Mouse (Mus musculus) left cerebral cortex, postnatal 14 days (tissue): Measurements from ENCODE around the gene Msl1. TPM values are rescaled to one million over a fixed set of nuclear protein-coding genes. Genes with fewer than 3 reads are reported as not detected.
A peak's percentile ranks its signal among the peaks of the same experiment; 100 is the strongest.

ENCODE experiments used
- DNase-seq, 2 experiments: peaks; one replicate each; pipeline ENCODE4 v3.0.0; 2021 to 2022; ENCODE audit warnings: low spot score in 2 of 2, mixed read lengths in 1 of 2
- intact Hi-C: fragments of 180-260 bp; cut with DNase I; formaldehyde crosslinking; loops from one replicate; pipeline ENCODE4 v1.15.1; 2025
- long read RNA-seq, 2 experiments: library from polyadenylated mRNA; stranded (forward); transcript quantifications; one replicate each; pipeline ENCODE4 v2.0.0; 2021
- total RNA-seq, 2 experiments: library from RNA; stranded (reverse); gene quantifications; 2 replicates each; pipeline ENCODE4 v1.2.3; 2021

Msl1 gene
- 100 to 1,000 TPM; 168 to 170 TPM for total RNA-seq
- long read RNA-seq, experiment 1, transcript Msl1-203 (3 exons, 2,091 nt) = major isoform, 15 of 22 reads
- long read RNA-seq, experiment 1, partial matches to known transcripts = 4 of 22 reads
- long read RNA-seq, experiment 1, other reads (novel, unspliced or antisense) = 1 of 22 reads
- long read RNA-seq, experiment 2, transcript Msl1-203 (3 exons, 2,091 nt) = major isoform, 17 of 29 reads
- long read RNA-seq, experiment 2, partial matches to known transcripts = 2 of 29 reads
- long read RNA-seq, experiment 2, other reads (novel, unspliced or antisense) = 9 of 29 reads

- intact Hi-C loops = no loop called here
- DNase-seq = peak in 1 of 2 experiments; percentile 88
These were observed at the start of gene Msl1 for GRCm38 (mm10) chr11:98795015-98795713. Gene Msl1 (plus strand): TSS chr11:98795516.

DNA sequence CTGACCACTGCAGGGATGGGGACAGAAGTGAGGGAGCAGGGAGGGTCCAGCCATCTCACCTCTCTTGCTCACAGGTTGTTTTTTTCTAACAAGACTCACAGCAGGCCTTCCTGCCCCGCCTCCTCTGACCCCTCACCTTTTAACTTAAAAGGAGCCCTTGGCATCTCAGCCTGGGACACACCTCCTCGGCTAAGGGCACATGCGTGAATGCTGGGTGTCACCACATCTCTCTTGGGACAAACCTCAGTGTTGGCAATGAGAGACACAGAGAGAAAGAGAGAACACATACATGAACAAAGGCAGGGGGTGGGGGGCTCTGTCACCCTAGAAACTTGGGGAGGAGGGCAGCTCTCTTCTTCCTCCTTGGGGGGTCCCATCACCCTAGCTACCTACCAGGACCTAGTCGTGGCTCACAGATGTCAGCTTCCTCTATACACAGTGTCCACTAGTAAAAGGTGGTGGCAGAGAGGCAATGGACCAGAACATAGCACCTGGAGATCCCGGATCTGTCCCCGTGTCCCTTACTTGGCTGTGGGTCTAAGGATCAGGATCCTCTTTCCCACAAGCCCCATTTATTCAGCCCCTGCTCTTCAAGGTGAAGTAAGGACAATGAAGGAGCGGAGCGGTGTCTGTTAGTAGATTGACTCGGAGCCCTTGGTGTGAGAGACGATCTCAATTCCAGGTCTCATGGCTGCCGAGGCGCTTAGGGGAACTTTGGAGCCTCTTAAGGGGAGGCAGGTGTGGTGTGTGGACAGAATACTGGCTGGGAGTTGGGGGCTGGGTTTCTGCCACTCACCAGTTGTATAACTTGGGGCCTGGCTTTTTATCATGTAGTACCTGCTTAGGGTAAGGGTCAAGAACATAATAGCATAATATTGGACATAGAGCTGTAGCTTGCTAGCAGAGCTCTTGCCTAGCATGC, 49.1 kb upstream of the Msl1 start:
- intact Hi-C loops = no loop called here
- no peak for DNase-seq

DNA sequence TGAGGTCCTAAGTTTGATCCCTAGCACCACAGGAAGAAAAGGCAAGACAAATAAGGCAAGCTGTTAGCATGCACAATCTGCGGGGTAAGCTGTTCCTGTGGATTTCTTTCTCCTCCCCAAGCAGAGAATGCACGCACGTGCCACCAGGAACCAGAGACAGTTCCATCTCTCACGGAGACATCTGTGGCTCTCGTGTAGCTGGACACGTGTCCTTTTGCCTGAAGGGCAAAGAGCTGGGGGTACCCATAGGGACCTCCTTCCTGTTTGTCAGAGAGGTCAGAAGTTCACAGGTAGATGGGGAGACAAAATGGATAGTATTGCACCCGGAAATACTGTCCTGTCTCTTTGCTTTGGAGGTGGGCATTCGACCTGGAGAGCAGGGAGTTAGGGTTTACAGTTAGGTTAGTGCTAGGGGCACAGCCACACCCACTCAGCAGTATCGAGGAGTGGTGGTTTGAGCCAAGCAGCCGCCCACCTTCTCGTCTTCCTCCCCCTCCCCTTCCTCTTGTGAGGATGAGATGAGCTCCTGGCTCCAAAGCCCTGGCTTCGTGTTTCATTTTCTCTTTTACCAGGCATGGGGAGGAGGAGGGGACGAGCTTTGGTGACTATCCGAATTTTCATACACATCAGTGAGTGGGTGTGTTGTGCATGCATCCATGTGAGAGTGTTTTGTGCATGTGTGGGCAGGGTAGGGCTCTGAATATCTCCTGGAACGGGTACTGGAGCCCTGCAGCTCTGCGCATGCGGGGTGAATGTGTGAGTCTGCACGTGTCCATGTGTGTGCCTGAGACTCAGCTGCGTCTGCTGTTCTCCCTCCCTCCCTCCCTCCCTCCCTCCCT, 48.2 kb upstream of the Msl1 start:
- DNase-seq = peak; percentile 94 to 99
- intact Hi-C loops = no loop called here

DNA sequence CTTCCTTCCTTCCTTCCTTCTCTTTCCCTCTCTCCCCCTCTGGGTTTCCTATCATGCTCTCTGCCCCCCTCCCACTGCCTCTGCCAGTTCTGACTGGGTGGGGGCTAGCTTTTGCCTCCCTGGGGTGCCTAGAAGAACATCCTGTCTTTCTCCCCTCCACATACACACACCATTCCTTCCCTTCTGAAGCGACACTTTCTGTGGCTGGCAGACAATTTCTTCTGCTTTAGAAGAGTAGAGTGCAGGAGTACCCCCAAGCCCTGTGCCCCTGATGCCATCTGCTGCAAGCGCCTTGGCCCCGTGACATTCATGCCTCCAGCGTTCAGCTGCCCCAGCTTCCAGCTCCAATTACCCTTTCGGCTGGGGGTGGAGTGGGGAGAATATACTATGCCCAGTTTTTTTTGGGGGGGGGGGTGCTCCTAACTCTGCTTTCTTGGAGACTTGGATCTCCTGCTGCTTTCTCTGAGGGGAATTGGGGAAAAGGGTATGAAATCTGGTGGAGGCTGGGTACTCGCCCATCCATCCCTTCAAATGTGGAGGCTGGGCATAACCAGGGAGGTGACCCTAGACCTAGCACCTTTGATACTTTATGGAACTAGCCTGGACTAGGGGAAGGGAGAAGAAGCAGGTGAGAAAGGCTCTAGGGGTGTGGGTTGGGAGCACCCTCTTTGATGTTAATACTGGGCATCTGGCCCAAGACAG, 47.4 kb upstream of the Msl1 start:
- intact Hi-C loops = no loop called here
- DNase-seq = no peak

- peak in 1 of 2 experiments; percentile 41 for DNase-seq
- intact Hi-C loops = no loop called here
These were observed 46.6 kb upstream of the Msl1 start for GRCm38 (mm10) chr11:98748506-98749416.

DNA sequence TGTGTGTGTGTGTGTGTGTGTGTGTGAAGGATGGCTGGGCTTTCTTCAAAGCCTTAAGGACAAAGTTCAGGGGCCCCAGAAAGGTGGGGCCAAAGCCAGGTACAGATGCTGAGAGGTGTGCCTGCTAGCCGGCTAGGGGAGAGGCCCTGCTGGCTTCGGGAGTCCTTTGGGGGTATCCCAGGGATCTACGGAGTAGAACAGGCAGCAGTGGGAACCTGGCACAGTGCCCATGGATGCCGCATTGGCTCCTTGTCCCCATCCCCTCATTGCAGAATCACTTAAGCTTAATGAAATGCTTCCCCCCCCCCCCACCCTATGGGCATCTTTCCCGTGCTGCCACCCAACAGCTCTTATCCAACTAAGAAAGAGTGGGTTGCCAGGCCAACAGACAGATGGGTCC, 45.6 kb upstream of the Msl1 start:
- intact Hi-C loops = no loop called here
- DNase-seq = peak in 1 of 2 experiments; percentile 72

DNA sequence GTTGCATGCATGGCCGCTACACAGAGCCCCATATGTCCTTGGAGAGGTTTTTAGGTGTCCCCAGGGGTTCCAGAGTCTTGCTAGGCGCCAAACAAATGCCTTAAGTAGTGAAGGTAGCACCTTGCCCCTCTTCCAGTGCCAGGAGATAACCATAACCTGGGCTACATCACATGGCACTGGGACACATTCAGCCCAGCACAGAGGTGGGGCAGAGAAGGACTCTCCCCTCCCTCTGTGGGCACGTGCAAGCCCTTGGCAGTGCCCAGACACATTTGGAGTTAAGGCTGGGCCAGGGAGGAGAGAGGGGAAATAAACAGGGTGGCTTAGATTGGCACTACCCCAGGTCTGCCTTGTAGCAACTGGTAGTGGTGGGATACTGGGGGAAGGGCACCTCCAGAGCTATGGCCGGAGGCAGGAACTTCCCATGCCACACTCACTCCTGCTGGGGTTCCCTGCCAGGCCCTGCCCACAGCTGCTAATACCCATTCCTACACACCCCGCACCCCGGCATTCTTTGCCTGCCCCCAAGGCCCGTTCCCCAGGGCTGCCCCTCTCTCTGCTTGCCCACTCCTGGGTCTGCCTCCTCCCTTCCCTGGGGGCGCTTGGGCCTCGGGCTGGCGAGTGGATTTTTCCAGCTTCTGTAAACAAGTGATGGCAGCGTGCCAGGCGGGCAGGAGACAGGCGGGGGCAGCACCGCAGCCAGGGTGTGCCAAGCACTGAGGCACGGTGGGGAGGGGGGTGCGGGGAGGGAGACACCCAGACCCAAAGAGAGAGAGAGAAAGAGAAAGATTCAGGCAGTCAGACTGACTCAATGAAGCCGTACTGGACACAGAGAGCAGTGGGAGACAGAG, 44.7 kb upstream of the Msl1 start:
- intact Hi-C loops = no loop called here
- peak; percentile 80 to 84 for DNase-seq

DNA sequence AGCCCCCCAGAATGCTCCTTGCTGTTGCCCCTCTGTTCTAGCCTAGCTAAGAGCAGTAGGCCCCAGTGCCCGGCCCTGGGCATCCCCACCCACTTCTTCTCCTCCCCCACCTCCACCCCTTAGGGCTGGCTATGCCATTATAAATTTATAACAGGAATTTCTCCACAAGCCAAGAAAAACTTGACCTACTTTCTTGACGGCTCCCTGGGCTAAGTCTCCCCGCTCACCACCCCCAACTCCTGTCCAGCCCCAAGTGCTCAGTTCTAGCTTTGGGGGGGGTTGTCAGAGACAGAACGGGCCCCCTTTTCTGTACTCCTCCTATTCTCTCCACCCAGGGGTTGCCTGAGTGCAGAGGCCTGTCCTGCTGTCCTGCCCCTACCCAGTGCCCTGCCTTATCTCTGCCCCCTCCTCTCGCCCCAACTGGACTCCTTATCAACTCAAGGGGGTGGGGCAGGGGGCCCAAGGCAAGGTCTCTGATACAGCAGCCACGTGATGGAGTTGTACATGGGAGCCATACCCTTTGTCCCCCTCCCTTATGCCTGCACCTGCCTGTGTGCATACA, 44.0 kb upstream of the Msl1 start:
- no peak for DNase-seq
- intact Hi-C loops = no loop called here

- DNase-seq = no peak
- intact Hi-C loops = no loop called here
These were observed 42.7 kb upstream of the Msl1 start for GRCm38 (mm10) chr11:98752562-98753140.

GRCm38 (mm10) chr11:98753264-98753663, 42.1 kb upstream of the Msl1 start:
- intact Hi-C loops = no loop called here
- no peak for DNase-seq

DNA sequence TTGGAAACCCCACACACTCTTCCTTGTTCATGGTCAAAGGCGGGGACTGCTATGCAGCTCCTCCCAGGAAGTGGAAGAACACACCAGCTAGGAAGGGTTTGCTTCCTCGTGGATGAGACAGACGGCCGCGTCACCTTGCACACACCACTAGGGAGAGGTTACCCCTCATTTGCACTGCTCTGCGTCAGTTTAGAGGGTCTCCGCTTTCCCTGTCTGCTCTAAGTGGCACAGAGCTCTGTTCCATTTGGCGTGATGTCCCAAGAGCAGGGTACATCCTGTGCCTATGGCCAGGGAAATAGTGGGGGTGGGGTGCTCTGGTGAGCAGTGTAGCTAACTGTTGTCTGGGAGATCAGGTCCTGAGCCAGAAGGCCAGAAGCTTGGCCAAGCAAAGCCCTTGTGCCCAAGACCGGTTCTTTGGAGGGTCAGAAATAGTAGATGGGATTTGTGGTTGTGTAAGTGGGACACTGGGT, 41.1 kb upstream of the Msl1 start:
- peak; percentile 58 to 77 for DNase-seq
- intact Hi-C loops = no loop called here

- DNase-seq = peak; percentile 73 to 83
- intact Hi-C loops = loop anchor here (1.0 kb wide), 1 partner anchor 13 kb away; no protein-coding TSS in a partner anchor
These were observed 40.6 kb upstream of the Msl1 start for GRCm38 (mm10) chr11:98754621-98755181.

- intact Hi-C loops = loop anchor here (1.0 kb wide), 1 partner anchor 15 kb away; no protein-coding TSS in a partner anchor
- no peak for DNase-seq
These were observed 39.5 kb upstream of the Msl1 start for GRCm38 (mm10) chr11:98755726-98756380.

- no peak for DNase-seq
- intact Hi-C loops = no loop called here
These were observed 38.6 kb upstream of the Msl1 start for GRCm38 (mm10) chr11:98756711-98757110.

DNA sequence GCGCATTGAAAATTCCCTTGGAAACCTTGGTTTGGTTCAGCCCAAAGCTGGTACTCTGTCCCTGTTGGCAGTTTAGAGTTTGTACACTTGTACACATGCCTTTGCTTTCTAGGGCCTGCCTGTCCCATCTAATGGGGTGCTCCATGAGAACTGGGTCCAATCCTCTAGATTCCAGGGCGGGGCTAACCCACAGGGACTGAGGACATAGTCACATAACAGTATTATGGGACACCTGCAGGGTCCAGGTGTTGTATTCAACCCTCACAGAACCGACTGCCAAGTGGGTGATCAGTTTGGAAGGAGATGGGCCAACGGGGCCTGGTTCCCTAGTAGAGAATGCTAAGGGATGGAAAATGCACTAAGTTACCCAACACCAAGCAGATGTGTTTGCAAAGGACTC, 33.4 kb upstream of the Msl1 start:
- intact Hi-C loops = loop anchor here (2.0 kb wide), 1 partner anchor 45 kb away; no protein-coding TSS in a partner anchor
- DNase-seq = no peak
